In the genomic region with DNA sequence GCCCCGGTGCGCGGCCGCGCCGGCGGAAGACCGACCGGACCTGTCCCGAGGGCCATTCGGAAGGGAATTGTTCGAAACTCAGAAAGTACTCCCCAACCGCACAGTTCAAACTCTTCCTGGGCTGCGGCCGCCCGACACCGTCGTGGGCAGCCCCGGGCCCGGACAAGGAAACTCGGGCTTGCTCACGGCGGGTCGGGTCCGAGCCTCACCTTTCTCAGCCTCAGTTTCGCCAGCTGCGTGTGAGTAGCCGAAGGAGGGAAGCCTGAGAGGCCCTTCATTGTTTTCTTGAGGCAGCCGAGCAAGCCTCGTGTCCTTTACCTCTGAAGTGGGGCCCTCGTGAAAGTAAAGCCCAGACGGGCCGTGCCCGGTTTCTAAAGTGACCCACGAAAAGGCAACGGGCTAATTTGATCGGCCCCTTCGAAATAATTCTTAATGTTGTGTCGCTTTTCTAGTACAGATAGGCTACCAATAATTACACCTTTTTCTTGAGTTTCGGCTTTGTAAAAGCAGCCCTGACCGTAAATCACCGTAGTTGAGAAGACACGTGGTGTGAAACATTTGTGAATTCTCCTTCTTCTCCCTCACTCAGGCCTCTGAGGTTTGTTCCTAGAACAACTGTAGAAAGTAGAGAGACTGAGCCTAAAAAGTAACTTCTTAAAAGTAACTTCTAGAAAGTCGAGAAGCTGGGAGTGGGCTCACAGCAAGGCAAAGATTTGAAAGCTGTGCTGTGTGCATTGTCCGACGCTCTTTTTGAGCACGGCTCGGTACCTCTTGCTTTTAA, we compare ENCODE assay signal across 8 mouse cellular contexts. TPM values are rescaled to one million over a fixed set of nuclear protein-coding genes. Genes with fewer than 3 reads are reported as not detected.
DNase-seq lines count a peak whose midpoint lies in the region; ATAC-seq lines count a peak whose summit lies in the region.

No protein-coding gene starts in this region.

- no peaks in the 10 kb centered on the region for H3K9me3 ChIP-seq in heart, embryonic 10.5 days
- no peaks in the 10 kb centered on the region for H3K9me3 ChIP-seq in hindbrain, embryonic 12.5 days (replicated peaks)
- no peaks in the 10 kb centered on the region for H3K9me3 ChIP-seq in midbrain, embryonic 10.5 days (replicated peaks)

- WGBS in heart, embryonic 10.5 days = 6% methylated on average over 48 of the region's 48 CpGs
- 7% methylated on average over 48 of the region's 48 CpGs for WGBS in hindbrain, embryonic 12.5 days
- 6% methylated on average over 48 of the region's 48 CpGs for WGBS in midbrain, embryonic 10.5 days

- peak overlapping the region; percentile 96 for H3K27ac ChIP-seq in heart, embryonic 10.5 days
- peak overlapping the region; percentile 84 for H3K27ac ChIP-seq in hindbrain, embryonic 12.5 days
- H3K27ac ChIP-seq in midbrain, embryonic 10.5 days (replicated peaks) = peak overlapping the region; percentile 97

- H3K9ac ChIP-seq in hindbrain, embryonic 12.5 days = peak overlapping the region; percentile 91

- DNase-seq in heart, embryonic 10.5 days (ENCODE audit: low spot score) = no peak
- DNase-seq in heart, adult 8-10 months (ENCODE audit: low spot score) = no peak
- DNase-seq in embryo, embryonic 10 days (ENCODE audit: low spot score) = peak; percentile 32
- peak; percentile 65 for DNase-seq in midbrain, embryonic 10.5 days (ENCODE audit: low spot score)
- no peak for DNase-seq in cerebellum, adult 9-11 months
- DNase-seq in spleen, postnatal 4 days (ENCODE audit: low spot score in 2 of 2) = no peak
- no peak for DNase-seq in testis, postnatal 14 days (ENCODE audit: low spot score)

- H3K36me3 ChIP-seq in heart, embryonic 10.5 days = 0 out of 2 replicates have a peak, but pooled peaks cover 3% of the 10 kb centered on the region
- H3K36me3 ChIP-seq in hindbrain, embryonic 12.5 days = no peaks in the 10 kb centered on the region
- H3K36me3 ChIP-seq in midbrain, embryonic 10.5 days = peaks cover 3% of the 10 kb centered on the region; the same call in 1 of the 2 replicates

- H3K27me3 ChIP-seq in heart, embryonic 10.5 days (ENCODE audit: insufficient read depth, poor library complexity, severe bottlenecking) = peaks cover 77% of the 10 kb centered on the region
- peaks cover 93% of the 10 kb centered on the region for H3K27me3 ChIP-seq in hindbrain, embryonic 12.5 days
- peaks cover 100% of the 10 kb centered on the region for H3K27me3 ChIP-seq in midbrain, embryonic 10.5 days (ENCODE audit: low read depth, poor library complexity, severe bottlenecking)

- H3K4me2 ChIP-seq in hindbrain, embryonic 12.5 days (replicated peaks) = peak overlapping the region; percentile 56

- 0 out of 2 replicates have a peak, but pooled peaks cover 3% of the 10 kb centered on the region for H3K4me1 ChIP-seq in heart, embryonic 10.5 days
- H3K4me1 ChIP-seq in hindbrain, embryonic 12.5 days = peaks cover 5% of the 10 kb centered on the region; the same call in 1 of the 2 replicates
- H3K4me1 ChIP-seq in midbrain, embryonic 10.5 days = peaks cover 19% of the 10 kb centered on the region

- ATAC-seq in hindbrain, embryonic 12.5 days (ENCODE audit: low FRiP score) = no peak; the same call in 1 of the 2 replicates

- peak overlapping the region; percentile 74 for H3K4me3 ChIP-seq in heart, embryonic 10.5 days
- peak overlapping the region; percentile 62 for H3K4me3 ChIP-seq in hindbrain, embryonic 12.5 days
- H3K4me3 ChIP-seq in midbrain, embryonic 10.5 days = peak overlapping the region; percentile 75

RNA-seq across cellular contexts. Expression of gene Grb10, which starts 0.6 kb away (rescaled TPM):
- polyA plus RNA-seq in heart, embryonic 10.5 days (2016; fragmentation: Nextera tagmentation; extraction: Ambion mirVana) = 654 and 797 TPM in 2 replicates
- total RNA-seq in heart, adult 8-10 months (2022) = 10 to 100 TPM; 47.8 to 83.5 (median 60.5) TPM
- 414 and 447 TPM in 2 replicates for polyA plus RNA-seq in hindbrain, embryonic 12.5 days (2016; fragmentation: Nextera tagmentation; extraction: Ambion mirVana)
- polyA plus RNA-seq in midbrain, embryonic 10.5 days (2016; fragmentation: Nextera tagmentation; extraction: Ambion mirVana) = 441 and 449 TPM in 2 replicates

Comparison
In these comparisons a context has a peak if more than half of its experiments do, and no peak if none do; other contexts are left out.
1. DNase-seq: peak in embryo, embryonic 10 days (single experiment) and midbrain, embryonic 10.5 days (single experiment); none in heart, embryonic 10.5 days (single experiment), heart, adult 8-10 months (single experiment), cerebellum, adult 9-11 months (single experiment), spleen, postnatal 4 days (0 of 2) and testis, postnatal 14 days (single experiment).
2. Peak in every context shown above with its lines, with median percentiles within 50 percentile points of each other: H3K27ac ChIP-seq and H3K4me3 ChIP-seq.